Mouse (Mus musculus) cerebellum, adult 11 months (tissue): ENCODE results near the gene Il6st.

ENCODE experiments used
- DNase-seq: peaks from one replicate; pipeline ENCODE4 v3.0.0; 2022

The Il6st gene

GRCm38 (mm10) chr13:112447108-112447665 lies 16.7 kb upstream of the Il6st start:
- no peak for DNase-seq

GRCm38 (mm10) chr13:112450210-112450609 lies 13.7 kb upstream of the Il6st start:
- no peak for DNase-seq

GRCm38 (mm10) chr13:112457366-112457765 lies 6.5 kb upstream of the Il6st start:
- no peak for DNase-seq

GRCm38 (mm10) chr13:112458016-112458415 lies 5.9 kb upstream of the Il6st start:
- DNase-seq: no peak

- DNase-seq: no peak
Measured at GRCm38 (mm10) chr13:112458435-112459018, 5.3 kb upstream of the Il6st start.

GRCm38 (mm10) chr13:112459956-112460355 lies 3.9 kb upstream of the Il6st start:
- DNase-seq: no peak

- DNase-seq: no peak
Measured at GRCm38 (mm10) chr13:112462411-112462987, 1.4 kb upstream of the Il6st start.

- no peak for DNase-seq
Measured at GRCm38 (mm10) chr13:112463337-112463802, 500 bp upstream of the Il6st start.

GRCm38 (mm10) chr13:112464626-112465287 lies 887 bp downstream of the Il6st start:
- no peak for DNase-seq

- DNase-seq: no peak
Measured at GRCm38 (mm10) chr13:112465585-112465984, 1.7 kb downstream of the Il6st start.

- no peak for DNase-seq
Measured at GRCm38 (mm10) chr13:112466136-112466945, 2.5 kb downstream of the Il6st start.

GRCm38 (mm10) chr13:112466946-112467255 lies 3.0 kb downstream of the Il6st start:
- no peak for DNase-seq

- no peak for DNase-seq
Measured at GRCm38 (mm10) chr13:112467384-112467783, 3.5 kb downstream of the Il6st start.

- DNase-seq: no peak
Measured at GRCm38 (mm10) chr13:112469491-112469890, 5.6 kb downstream of the Il6st start.

- no peak for DNase-seq
Measured at GRCm38 (mm10) chr13:112471201-112471600, 7.3 kb downstream of the Il6st start.

- no peak for DNase-seq
Measured at GRCm38 (mm10) chr13:112472401-112473023, 8.6 kb downstream of the Il6st start.

- no peak for DNase-seq
Measured at GRCm38 (mm10) chr13:112473757-112474755, 10.2 kb downstream of the Il6st start.

- no peak for DNase-seq
Measured at GRCm38 (mm10) chr13:112479032-112479431, 15.2 kb downstream of the Il6st start.

GRCm38 (mm10) chr13:112479926-112480325 lies 16.1 kb downstream of the Il6st start:
- DNase-seq: no peak

- no peak for DNase-seq
Measured at GRCm38 (mm10) chr13:112482525-112482924, 18.7 kb downstream of the Il6st start.

GRCm38 (mm10) chr13:112483015-112483414 lies 19.1 kb downstream of the Il6st start:
- DNase-seq: no peak

GRCm38 (mm10) chr13:112486236-112486635 lies 22.4 kb downstream of the Il6st start:
- no peak for DNase-seq
